Mouse (Mus musculus) midbrain, embryonic 11.5 days (tissue): Measurements from ENCODE around the gene Nsg1. TPM values are rescaled to one million over a fixed set of nuclear protein-coding genes. Genes with fewer than 3 reads are reported as not detected.
A peak's percentile ranks its signal among the peaks of the same experiment; 100 is the strongest.

Experiments used
- ATAC-seq: fragments of 200-750 bp; cut with Nextera tagmentation; 2 replicates; pipeline ENCODE4 v1.8.0; 2017; ENCODE audit warnings: moderate TSS enrichment, moderate library complexity; ENCODE audit not compliant: low FRiP score
- DNase-seq: peaks from one replicate; pipeline ENCODE4 v3.0.0; 2015; ENCODE audit warnings: low spot score; ENCODE audit errors: missing footprints
- H3K27ac ChIP-seq: fragments of 300-500 bp; sonication (generic); 2 replicates; pipeline ENCODE4 v1.5.1; 2014; ENCODE audit warnings: low read depth, low read length
- H3K27me3 ChIP-seq: fragments of 300-500 bp; sonication (generic); 2 replicates; pipeline ENCODE4 v1.6.1; 2014; ENCODE audit warnings: mild to moderate bottlenecking, low read length, moderate library complexity, mixed read lengths; ENCODE audit not compliant: control insufficient read depth, insufficient read depth
- H3K36me3 ChIP-seq: fragments of 300-500 bp; sonication (generic); 2 replicates; pipeline ENCODE4 v1.6.1; 2014; ENCODE audit warnings: mild to moderate bottlenecking, low read length, moderate library complexity, mixed read lengths; ENCODE audit not compliant: control insufficient read depth, insufficient read depth
- H3K4me1 ChIP-seq: fragments of 300-500 bp; sonication (generic); 2 replicates; pipeline ENCODE4 v1.6.1; 2014; ENCODE audit warnings: low read length; ENCODE audit not compliant: control insufficient read depth, insufficient read depth
- H3K4me2 ChIP-seq: fragments of 300-500 bp; sonication (generic); 2 replicates; pipeline ENCODE4 v1.6.1; 2014; ENCODE audit warnings: mild to moderate bottlenecking, moderate library complexity
- H3K4me3 ChIP-seq: fragments of 300-500 bp; sonication (generic); 2 replicates; pipeline ENCODE4 v1.5.1; 2014; ENCODE audit warnings: low read depth, low read length
- H3K9ac ChIP-seq: fragments of 300-500 bp; sonication (generic); 2 replicates; pipeline ENCODE4 v1.6.1; 2014; ENCODE audit warnings: low read length
- H3K9me3 ChIP-seq: fragments of 300-500 bp; sonication (generic); 2 replicates; pipeline ENCODE4 v1.6.1; 2016; ENCODE audit warnings: low read length; ENCODE audit not compliant: control insufficient read depth
- WGBS: fragments of 180-500 bp; shearing (Covaris S2); extraction: QIAGEN DNeasy Blood & Tissue Kit; methylation state at CpG from one replicate; pipeline ENCODE4 v1.1.7; 2014; 5-methylcytosine and 5-hydroxymethylcytosine counted together
- polyA plus RNA-seq: library from polyadenylated mRNA; unstranded; fragments of >200 nt; fragmentation: Nextera tagmentation; extraction: Ambion mirVana; gene quantifications from 2 replicates; pipeline ENCODE4 v1.2.1, GENCODE M21; 2014

Nsg1 gene
- 76.7 and 77.4 TPM in 2 replicates for polyA plus RNA-seq

GRCm38 (mm10) chr5:38159634-38160413, at the start of gene Nsg1:
Nsg1 (minus strand) TSS chr5:38159907.
- peak; percentile 62 for ATAC-seq
- Histone ChIP-seq H3K27me3 (peaks cover 14% of the 10 kb centered on the region; the same call in 1 of the 2 replicates), H3K36me3 (peaks cover 12% of the 10 kb centered on the region), H3K4me2 (peak within 1 kb of the TSS; percentile 86), H3K4me3 (peak within 1 kb of the TSS; percentile 85), H3K9me3 (no peaks in the 10 kb centered on the region), H3K27ac (peak within 1 kb of the TSS; percentile 61), H3K4me1 (peaks cover 8% of the 10 kb centered on the region; the same call in 1 of the 2 replicates), H3K9ac (peak within 1 kb of the TSS; percentile 97)
- 5% methylated on average over 35 of the region's 35 CpGs for WGBS
- DNase-seq: peak; percentile 93

- Histone ChIP-seq H3K4me1 (no peaks in the 10 kb centered on the region), H3K27ac (no peak overlapping the region), H3K9me3 (no peaks in the 10 kb centered on the region), H3K4me2 (no peak overlapping the region), H3K27me3 (no peaks in the 10 kb centered on the region), H3K9ac (no peak overlapping the region), H3K4me3 (no peak overlapping the region), H3K36me3 (peaks cover 15% of the 10 kb centered on the region)
- ATAC-seq: no peak
- 82% methylated on average over 8 of the region's 8 CpGs for WGBS
- no peak for DNase-seq
These were observed 49.3 kb upstream of the Nsg1 start for GRCm38 (mm10) chr5:38208985-38209384.

DNA sequence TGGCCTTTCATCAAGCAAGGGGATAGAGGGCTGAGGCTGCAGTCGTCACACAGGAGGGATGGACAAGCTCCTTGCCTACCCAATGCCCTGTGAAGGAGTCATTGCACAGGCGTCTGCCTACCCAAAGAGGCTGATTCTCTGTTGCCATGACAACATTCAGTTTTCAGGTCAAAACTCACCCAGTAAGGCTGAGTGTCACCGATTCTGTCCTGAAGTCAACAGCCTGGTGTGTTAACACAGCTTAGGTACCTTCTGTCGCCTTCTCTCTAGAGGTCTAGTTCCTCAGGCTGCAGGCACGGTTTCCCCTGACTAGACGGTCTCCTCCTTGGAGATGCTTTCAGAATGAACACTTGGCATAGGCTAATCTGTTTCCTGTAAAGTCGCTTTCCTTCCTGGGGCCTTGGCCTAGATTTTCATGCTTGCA, 45.6 kb upstream of the Nsg1 start:
- ATAC-seq (no peak), DNase-seq (no peak)
- no peak overlapping the region for H3K4me2 ChIP-seq
- 81% methylated on average over 7 of the region's 7 CpGs for WGBS
- peaks cover 15% of the 10 kb centered on the region for H3K36me3 ChIP-seq
- no peak overlapping the region for H3K9ac ChIP-seq
- no peak overlapping the region for H3K27ac ChIP-seq
- H3K4me1 ChIP-seq: no peaks in the 10 kb centered on the region
- H3K27me3 ChIP-seq: no peaks in the 10 kb centered on the region
- no peaks in the 10 kb centered on the region for H3K9me3 ChIP-seq
- no peak overlapping the region for H3K4me3 ChIP-seq

DNA sequence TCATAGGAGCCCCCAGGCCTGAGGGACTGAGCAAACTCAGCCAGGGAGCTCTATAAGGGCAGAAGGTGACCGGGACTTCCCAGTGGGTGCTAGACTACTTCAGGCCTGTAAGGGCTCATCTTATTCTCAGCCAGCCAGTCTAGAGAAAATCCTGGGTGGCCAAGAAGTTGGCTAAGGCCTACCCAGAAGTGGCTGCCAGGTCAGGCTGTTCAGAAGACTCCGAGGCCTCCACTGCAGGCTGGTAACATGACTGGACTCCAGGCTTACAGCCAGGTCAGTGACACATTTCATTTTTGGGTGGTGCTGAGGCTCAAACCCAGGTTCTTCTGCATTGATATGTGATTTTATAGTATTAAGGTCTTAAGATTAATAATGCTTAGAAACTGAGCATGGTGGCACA, 40.0 kb upstream of the Nsg1 start:
- Histone ChIP-seq H3K9ac (no peak overlapping the region), H3K4me1 (peaks cover 5% of the 10 kb centered on the region; the same call in 1 of the 2 replicates), H3K4me3 (no peak overlapping the region), H3K27ac (no peak overlapping the region), H3K36me3 (peaks cover 11% of the 10 kb centered on the region; the same call in 1 of the 2 replicates), H3K27me3 (no peaks in the 10 kb centered on the region), H3K4me2 (no peak overlapping the region), H3K9me3 (no peaks in the 10 kb centered on the region)
- no peak for ATAC-seq
- DNase-seq: no peak
- 98% methylated on average over 2 of the region's 2 CpGs for WGBS

- Histone ChIP-seq H3K4me2 (no peak overlapping the region), H3K9ac (no peak overlapping the region), H3K36me3 (peaks cover 4% of the 10 kb centered on the region; the same call in 1 of the 2 replicates), H3K4me3 (no peak overlapping the region), H3K4me1 (peaks cover 7% of the 10 kb centered on the region; the same call in 1 of the 2 replicates), H3K27ac (no peak overlapping the region), H3K9me3 (no peaks in the 10 kb centered on the region), H3K27me3 (no peaks in the 10 kb centered on the region; the same call in 1 of the 2 replicates)
- WGBS: 16% methylated on average over 7 of the region's 7 CpGs
- DNase-seq (peak; percentile 99), ATAC-seq (peak; percentile 79)
These were observed 37.7 kb upstream of the Nsg1 start for GRCm38 (mm10) chr5:38197482-38197823.

DNA sequence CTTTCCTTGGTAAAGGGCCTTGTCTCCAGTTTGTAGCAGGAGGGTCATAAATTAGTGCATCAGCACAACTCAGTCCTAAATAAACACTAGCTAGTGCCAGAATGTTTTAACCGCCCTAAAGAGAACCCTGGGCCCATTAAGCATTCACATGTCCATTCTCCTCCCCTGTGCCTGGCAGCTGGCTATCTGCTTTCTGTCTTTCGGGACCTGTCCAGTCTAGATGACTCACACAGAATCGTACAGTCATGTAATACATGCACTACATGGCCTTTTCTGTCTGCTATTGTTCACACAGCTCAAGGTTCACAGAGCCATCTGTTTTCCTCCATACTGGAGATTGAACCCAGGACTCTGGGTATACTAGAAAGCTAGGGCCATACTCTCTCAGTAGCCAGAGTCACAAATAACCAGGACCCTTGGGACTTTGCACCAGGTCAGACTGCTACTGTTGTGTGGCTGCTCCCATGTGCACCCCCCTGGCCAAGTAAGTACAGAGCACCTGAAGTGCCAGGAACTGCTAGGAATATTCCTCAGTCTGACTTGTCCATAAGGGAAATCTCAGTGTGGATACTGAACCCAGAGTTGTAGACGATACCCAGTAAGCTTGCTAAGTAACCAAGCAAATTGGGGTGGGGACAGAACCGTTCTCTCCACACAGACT, 37.2 kb upstream of the Nsg1 start:
- no peak overlapping the region for H3K4me3 ChIP-seq
- ATAC-seq: no peak; the same call in 1 of the 2 replicates

DNA sequence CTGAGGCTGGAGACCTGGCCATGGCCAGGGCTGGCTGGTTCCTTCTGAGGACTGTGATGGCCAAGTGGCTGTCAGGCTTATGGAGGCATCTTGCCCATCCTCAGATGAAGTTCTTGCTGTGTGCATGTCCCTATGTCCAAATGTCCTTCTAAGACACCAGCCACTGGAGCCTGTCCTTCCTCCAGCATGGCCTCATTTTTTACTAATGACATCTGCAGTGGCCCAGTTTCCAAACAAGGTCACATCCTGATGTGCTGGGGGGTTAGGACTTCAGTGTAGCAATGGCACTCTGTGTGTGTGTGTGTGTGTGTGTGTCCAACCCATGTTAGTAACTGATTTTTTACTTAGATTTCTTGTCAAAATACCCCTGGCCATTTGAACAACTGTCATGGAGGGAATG, 36.2 kb upstream of the Nsg1 start:
- no peak for DNase-seq
- Histone ChIP-seq H3K4me3 (no peak overlapping the region), H3K4me1 (peaks cover 7% of the 10 kb centered on the region; the same call in 1 of the 2 replicates), H3K27me3 (no peaks in the 10 kb centered on the region; the same call in 1 of the 2 replicates), H3K27ac (no peak overlapping the region), H3K9ac (no peak overlapping the region), H3K36me3 (peaks cover 2% of the 10 kb centered on the region; the same call in 1 of the 2 replicates), H3K4me2 (no peak overlapping the region), H3K9me3 (no peaks in the 10 kb centered on the region)
- ATAC-seq: no peak

More for the DNA sequence above, 37.2 kb upstream of the Nsg1 start:
- Histone ChIP-seq H3K27ac (no peak overlapping the region), H3K27me3 (no peaks in the 10 kb centered on the region; the same call in 1 of the 2 replicates), H3K4me2 (no peak overlapping the region), H3K36me3 (peaks cover 4% of the 10 kb centered on the region; the same call in 1 of the 2 replicates), H3K9ac (no peak overlapping the region), H3K4me1 (peaks cover 7% of the 10 kb centered on the region; the same call in 1 of the 2 replicates), H3K9me3 (no peaks in the 10 kb centered on the region)
- WGBS: 74% methylated on average over 5 of the region's 5 CpGs
- peak; percentile 84 for DNase-seq

GRCm38 (mm10) chr5:38194946-38195345, 35.2 kb upstream of the Nsg1 start:
- H3K27me3 ChIP-seq: no peaks in the 10 kb centered on the region; the same call in 1 of the 2 replicates
- WGBS: 0% methylated on average over 2 of the region's 2 CpGs
- no peaks in the 10 kb centered on the region for H3K9me3 ChIP-seq
- no peak overlapping the region for H3K27ac ChIP-seq
- H3K36me3 ChIP-seq: no peaks in the 10 kb centered on the region
- DNase-seq (no peak), ATAC-seq (peak; percentile 54; the same call in 1 of the 2 replicates)
- H3K4me1 ChIP-seq: peaks cover 7% of the 10 kb centered on the region; the same call in 1 of the 2 replicates
- H3K9ac ChIP-seq: no peak overlapping the region
- H3K4me3 ChIP-seq: no peak overlapping the region
- H3K4me2 ChIP-seq: no peak overlapping the region

DNA sequence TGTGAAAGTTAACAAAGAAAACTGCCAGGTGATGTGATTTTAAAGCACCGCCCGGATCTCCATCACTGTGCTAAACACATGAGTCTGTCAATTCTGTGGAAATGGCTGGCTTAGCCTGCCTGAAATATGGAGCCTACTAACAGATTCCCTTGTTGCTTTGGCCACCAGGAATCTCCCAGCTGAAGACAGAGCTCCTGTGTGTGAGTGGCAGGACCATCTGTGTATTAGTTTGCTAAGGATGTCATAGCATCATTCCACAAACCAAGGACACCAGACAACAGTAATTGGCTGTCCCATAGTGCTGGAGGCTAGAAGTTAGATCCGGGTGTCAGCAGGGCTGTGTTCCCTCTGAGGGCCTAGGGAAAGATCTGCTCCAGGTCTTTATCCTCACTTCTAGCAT, 31.2 kb upstream of the Nsg1 start:
- H3K27ac ChIP-seq: no peak overlapping the region
- no peak overlapping the region for H3K9ac ChIP-seq
- WGBS: 84% methylated on average over 3 of the region's 3 CpGs
- peaks cover 7% of the 10 kb centered on the region; the same call in 1 of the 2 replicates for H3K4me1 ChIP-seq
- H3K4me3 ChIP-seq: no peak overlapping the region
- ATAC-seq (no peak), DNase-seq (no peak)
- no peak overlapping the region for H3K4me2 ChIP-seq
- H3K9me3 ChIP-seq: no peaks in the 10 kb centered on the region
- no peaks in the 10 kb centered on the region; the same call in 1 of the 2 replicates for H3K27me3 ChIP-seq
- H3K36me3 ChIP-seq: no peaks in the 10 kb centered on the region
